Mouse (Mus musculus) olfactory bulb, adult 2 months (tissue): ENCODE data around the gene Pbld1.

Source experiments
- CTCF ChIP-seq: fragments of 200-500 bp; IDR thresholded peaks from 2 replicates; pipeline ENCODE4 v1.5.1; 2012; ENCODE audit warnings: low read depth, mild to moderate bottlenecking, low read length, moderate library complexity; ENCODE audit not compliant: insufficient read depth
- POLR2A ChIP-seq: fragments of 200-500 bp; IDR thresholded peaks from 2 replicates; pipeline ENCODE4 v1.6.1; 2012; ENCODE audit warnings: mild to moderate bottlenecking, low read depth, low read length, moderate library complexity; ENCODE audit not compliant: insufficient read depth

- no peak for TF ChIP-seq POLR2A
- TF ChIP-seq CTCF, result no peak
These were observed 7.0 kb upstream of the Pbld1 start for GRCm38 (mm10) chr10:63053007-63053406.
